Mouse (Mus musculus) cortical plate, adult 2 months (tissue): ENCODE measurements around the gene Med12l.

ENCODE experiments used
- CTCF ChIP-seq: fragments of 200-500 bp; IDR thresholded peaks from 2 replicates; pipeline ENCODE4 v1.5.1; 2011; ENCODE audit warnings: mild to moderate bottlenecking, control low read depth, low read length; ENCODE audit not compliant: insufficient read depth; ENCODE audit errors: extremely low read depth
- POLR2A ChIP-seq: fragments of 200-500 bp; IDR thresholded peaks from 2 replicates; pipeline ENCODE4 v1.6.1; 2011; ENCODE audit warnings: mild to moderate bottlenecking, low read length, control low read depth; ENCODE audit not compliant: insufficient read depth; ENCODE audit errors: extremely low read depth

GRCm38 (mm10) chr3:58983838-58984598 is 21.6 kb upstream of the Med12l start:
- TF ChIP-seq CTCF (no peak), POLR2A (no peak)
